In the genomic region with DNA sequence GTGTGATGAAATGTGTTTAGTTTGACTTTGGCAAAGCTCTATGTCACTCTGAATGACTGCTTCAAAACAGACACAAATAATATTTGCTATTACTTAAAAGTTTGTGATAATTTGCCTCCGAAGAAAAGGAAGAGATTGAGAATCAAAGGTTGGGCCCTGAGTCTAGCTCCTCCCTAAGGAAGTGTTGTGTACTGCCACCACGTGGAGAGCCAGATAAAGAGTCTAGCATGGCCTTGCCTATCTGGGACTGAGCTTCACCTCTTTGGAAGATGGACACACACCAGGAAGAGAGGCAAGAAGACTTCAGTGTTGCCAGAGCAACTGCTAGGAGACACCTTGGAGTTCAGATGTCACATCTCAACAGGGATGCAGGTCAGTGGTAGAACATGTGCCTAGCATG, we compare ENCODE assay signal across 8 mouse cellular contexts.
DNase-seq lines count a peak whose midpoint lies in the region; ATAC-seq and TF ChIP-seq lines count a peak whose summit lies in the region.

No protein-coding gene starts in this region.

- no peak for ATAC-seq in forebrain, embryonic 16.5 days

- H3K9ac ChIP-seq in forebrain, embryonic 16.5 days (replicated peaks; ENCODE audit: low read depth, low read length): no peak overlapping the region

- H3K4me2 ChIP-seq in forebrain, embryonic 16.5 days (ENCODE audit: low read length): no peak overlapping the region

- no peaks in the 10 kb centered on the region for H3K9me3 ChIP-seq in forebrain, embryonic 16.5 days (ENCODE audit: control insufficient read depth, low read length)

- no peak overlapping the region for H3K27ac ChIP-seq in layer of hippocampus, adult 2 months
- H3K27ac ChIP-seq in small intestine, adult 2 months (ENCODE audit: insufficient read depth, low read depth, low read length): no peak overlapping the region
- no peak overlapping the region for H3K27ac ChIP-seq in forebrain, embryonic 16.5 days (ENCODE audit: low read length)

- WGBS in small intestine, adult 2 months: 4% methylated on average over 2 of the region's 2 CpGs
- 38% methylated on average over 2 of the region's 2 CpGs for WGBS in forebrain, embryonic 16.5 days

- no peaks in the 10 kb centered on the region for H3K36me3 ChIP-seq in small intestine, adult 2 months (ENCODE audit: control insufficient read depth, insufficient read depth, low read length)
- H3K36me3 ChIP-seq in forebrain, embryonic 16.5 days (ENCODE audit: control insufficient read depth, insufficient read depth): no peaks in the 10 kb centered on the region

- peak in 1 of 2 experiments; percentile 47 for DNase-seq in layer of hippocampus, adult 2 months (ENCODE audit: low spot score in 2 of 2)
- no peak for DNase-seq in layer of hippocampus, postnatal 14 days (ENCODE audit: low spot score in 2 of 2)
- peak; percentile 84 for DNase-seq in CD4-positive, CD25-positive, alpha-beta regulatory T cell, adult 2 months (ENCODE audit: low read depth, low spot score)
- peak; percentile 78 for DNase-seq in adrenal gland, postnatal 14 days
- DNase-seq in frontal cortex, postnatal 36 days (ENCODE audit: low spot score in 2 of 2): peak; percentile 20 to 24
- DNase-seq in kidney, postnatal 36 days: peak; percentile 61 to 80

- H3K27me3 ChIP-seq in small intestine, adult 2 months (ENCODE audit: control insufficient read depth, insufficient read depth, low read length): no peaks in the 10 kb centered on the region
- H3K27me3 ChIP-seq in forebrain, embryonic 16.5 days (replicated peaks; ENCODE audit: control insufficient read depth, insufficient read depth, low read length): no peaks in the 10 kb centered on the region

- peaks cover 9% of the 10 kb centered on the region; the same call in 1 of the 2 replicates for H3K4me1 ChIP-seq in small intestine, adult 2 months (ENCODE audit: control insufficient read depth, insufficient read depth, insufficient read length, low read length)
- H3K4me1 ChIP-seq in forebrain, embryonic 16.5 days (replicated peaks; ENCODE audit: control insufficient read depth, insufficient read depth, low read length): 0 out of 2 replicates have a peak, but pooled peaks cover 2% of the 10 kb centered on the region

- no peak overlapping the region for H3K4me3 ChIP-seq in layer of hippocampus, adult 2 months
- no peak overlapping the region for H3K4me3 ChIP-seq in small intestine, adult 2 months (ENCODE audit: low read depth, low read length)
- no peak overlapping the region for H3K4me3 ChIP-seq in forebrain, embryonic 16.5 days (replicated peaks; ENCODE audit: low read length)

- TF ChIP-seq POLR2A in small intestine, adult 2 months (IDR thresholded peaks at IDR 0.05; ENCODE audit: low read depth, low read length): no peak

- peak; percentile 86 for TF ChIP-seq CTCF in layer of hippocampus, adult 2 months (conservative IDR thresholded peaks at IDR 0.05)
- peak; percentile 48; the same call in 1 of the 2 replicates for TF ChIP-seq CTCF in small intestine, adult 2 months (IDR thresholded peaks at IDR 0.05; ENCODE audit: extremely low read depth, insufficient read length, insufficient replicate concordance, low read depth, low read length)

Comparison
In these comparisons a context has a peak if more than half of its experiments do, and no peak if none do; other contexts are left out.
1. DNase-seq: peak in CD4-positive, CD25-positive, alpha-beta regulatory T cell, adult 2 months (single experiment), adrenal gland, postnatal 14 days (single experiment), frontal cortex, postnatal 36 days (2 of 2) and kidney, postnatal 36 days (2 of 2); none in layer of hippocampus, postnatal 14 days (0 of 2).